Mouse (Mus musculus): ENCODE data around the gene Baz1a. TPM values are rescaled to one million over a fixed set of nuclear protein-coding genes. Genes with fewer than 3 reads are reported as not detected.

Baz1a gene
- total RNA-seq, 2 experiments from 2014 or later, result 2.9 to 4.2 TPM

DNA sequence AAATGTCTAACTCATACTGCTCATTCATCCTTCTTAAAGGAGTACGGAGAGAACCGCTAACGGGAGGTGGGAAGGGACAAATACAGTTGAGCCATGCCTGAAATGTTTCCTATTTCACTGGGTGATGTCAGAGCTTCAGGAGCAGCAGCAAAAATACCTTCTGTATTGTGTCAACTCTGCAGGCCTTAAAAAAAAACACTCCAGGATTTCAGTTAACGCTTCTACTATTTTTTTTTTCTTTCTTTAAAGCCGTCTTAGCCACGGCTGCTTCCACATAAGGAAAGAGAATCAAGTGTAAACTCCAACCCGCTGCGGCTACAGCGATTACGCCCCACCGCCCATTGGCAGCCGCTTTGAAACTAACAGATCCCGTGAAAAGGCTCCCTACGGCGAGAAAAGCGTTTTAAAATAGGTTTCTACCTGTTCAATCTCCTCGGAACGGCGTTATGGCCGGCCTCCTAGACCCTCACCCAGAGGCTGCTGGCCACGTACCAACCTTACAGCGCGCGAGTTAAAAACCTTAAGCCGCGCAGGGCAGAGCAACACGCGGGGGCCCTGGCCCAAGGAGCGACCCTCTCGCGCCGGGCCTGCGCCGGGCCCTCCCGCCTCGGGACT lies 152.1 kb downstream of the Baz1a start:
- no peak for DNase-seq (ENCODE audit: low spot score in 2 of 2)

DNA sequence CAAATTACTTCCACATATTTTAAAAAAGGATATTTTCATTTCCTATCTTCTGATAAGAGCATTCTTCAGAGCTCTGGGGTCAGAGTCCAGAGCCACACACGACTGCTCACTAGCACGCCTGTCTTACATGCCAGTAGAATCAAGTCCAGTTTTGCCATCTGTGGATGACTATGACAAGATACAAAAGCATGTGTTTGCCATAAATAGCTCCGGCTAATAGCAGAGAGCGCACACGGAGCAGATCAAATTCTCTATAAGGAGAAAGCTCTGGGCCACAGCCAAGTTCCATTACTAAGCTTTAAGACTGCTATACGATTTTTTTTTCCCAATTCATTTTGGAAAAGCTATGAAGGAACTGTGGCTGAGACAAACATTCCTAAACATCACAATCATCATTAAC lies 154.6 kb downstream of the Baz1a start:
- no peak for DNase-seq (ENCODE audit: low spot score in 2 of 2)

DNA sequence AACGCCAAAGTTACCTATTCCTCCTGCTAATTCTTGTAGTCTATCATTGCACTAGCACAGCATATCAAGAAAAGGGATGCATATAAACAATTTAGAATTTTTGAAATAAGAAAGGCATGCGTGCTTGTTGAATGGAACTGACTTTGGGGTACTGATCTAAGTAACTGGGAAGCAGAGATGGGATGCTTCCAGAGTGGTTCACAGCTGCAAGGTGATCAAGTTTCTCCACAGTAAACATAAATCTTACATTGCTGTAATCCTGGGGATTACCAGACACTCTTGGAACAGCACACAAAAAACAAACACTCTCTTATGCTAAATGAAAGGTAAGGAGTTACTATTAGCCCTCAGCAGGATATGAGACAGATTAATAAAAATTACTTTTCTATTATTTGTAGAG lies 163.6 kb downstream of the Baz1a start:
- DNase-seq (ENCODE audit: low spot score in 2 of 2), result no peak

DNA sequence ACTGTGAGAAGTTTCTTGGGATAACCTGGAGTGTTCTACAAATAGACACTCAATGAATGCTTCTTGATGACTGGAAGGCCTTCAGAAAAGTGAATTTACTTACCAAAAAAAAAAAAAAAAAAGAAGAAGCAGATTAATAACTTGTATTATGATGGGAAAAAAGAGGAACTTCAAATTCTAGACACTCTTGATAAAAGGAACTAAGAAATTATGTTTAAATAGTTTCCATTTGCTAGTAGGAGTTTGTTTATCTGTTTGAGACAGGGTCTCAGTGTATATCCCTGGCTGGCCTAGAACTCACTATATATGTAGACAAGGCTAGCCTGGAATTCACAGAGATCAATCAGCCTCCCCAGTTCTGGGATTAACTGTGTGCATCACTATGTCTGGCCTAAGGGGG lies 169.7 kb downstream of the Baz1a start:
- DNase-seq (ENCODE audit: low spot score in 2 of 2), result no peak

Other genes starting within 250 kb of the Baz1a start
- gene Snx6, start 218.6 kb downstream of the Baz1a start, total RNA-seq (2021), result 10 to 100 TPM; 55.2 to 58.1 TPM
- gene Cfl2, start 151.5 kb downstream of the Baz1a start, total RNA-seq (2021), result 100 to 1,000 TPM; 174 to 184 TPM
- not detected for gene Gm20403, start 27.8 kb downstream of the Baz1a start, total RNA-seq (2021)
- gene 2700097O09Rik, start 65.8 kb upstream of the Baz1a start, total RNA-seq (2021), result 10 to 100 TPM in 1 of 2 experiments, 1 to 10 TPM in 1; 8.5 to 10.6 TPM
- gene Srp54a, start 65.9 kb upstream of the Baz1a start, total RNA-seq (2021), result 100 to 1,000 TPM; 102 to 116 TPM
- 10 to 100 TPM; 26.7 to 36.8 TPM for gene Fam177a, start 110.1 kb upstream of the Baz1a start, total RNA-seq (2021)
- gene Srp54b, start 140.8 kb upstream of the Baz1a start, total RNA-seq (2021), result 10 to 100 TPM; 73.1 to 95.4 TPM
- 10 to 100 TPM in 1 of 2 experiments, not detected in 1; 11.8 TPM for gene 1700047I17Rik2, start 185.2 kb upstream of the Baz1a start, total RNA-seq (2021)
- gene Srp54c, start 215.8 kb upstream of the Baz1a start, total RNA-seq (2021), result 10 to 100 TPM; 35.2 to 41.0 TPM

Measured in layer of hippocampus, postnatal 10 days (tissue).